Mouse (Mus musculus) forebrain, postnatal 0 days (tissue): ENCODE results near the gene Rad23a. TPM values are rescaled to one million over a fixed set of nuclear protein-coding genes. Genes with fewer than 3 reads are reported as not detected.

ENCODE experiments used
- ATAC-seq: fragments of 200-750 bp; cut with Nextera tagmentation; 2 replicates; pipeline ENCODE4 v1.8.0; 2017; ENCODE audit warnings: mild to moderate bottlenecking, moderate library complexity
- DNase-seq: peaks from one replicate; pipeline ENCODE4 v3.0.0-alpha.2; 2015
- H3K27ac ChIP-seq: fragments of 300-500 bp; sonication (generic); 2 replicates; pipeline ENCODE4 v1.5.1; 2014; ENCODE audit warnings: low read depth, mild to moderate bottlenecking, antibody characterized with exemption, low read length, moderate library complexity, mixed read lengths
- H3K27me3 ChIP-seq: fragments of 300-500 bp; sonication (generic); 2 replicates; pipeline ENCODE4 v1.6.1; 2014; ENCODE audit warnings: mild to moderate bottlenecking, low read length, mixed read lengths; ENCODE audit not compliant: insufficient read depth
- H3K36me3 ChIP-seq: fragments of 300-500 bp; sonication (generic); 2 replicates; pipeline ENCODE4 v1.6.1; 2014; ENCODE audit warnings: mild to moderate bottlenecking, moderate library complexity; ENCODE audit not compliant: insufficient read depth
- H3K4me1 ChIP-seq: fragments of 300-500 bp; sonication (generic); 2 replicates; pipeline ENCODE4 v1.6.1; 2014; ENCODE audit warnings: antibody characterized with exemption; ENCODE audit not compliant: insufficient read depth
- H3K4me2 ChIP-seq: fragments of 300-500 bp; sonication (generic); 2 replicates; pipeline ENCODE4 v1.6.1; 2014; ENCODE audit warnings: low read depth, mild to moderate bottlenecking, moderate library complexity
- H3K4me3 ChIP-seq: fragments of 300-500 bp; sonication (generic); 2 replicates; pipeline ENCODE4 v1.5.1; 2014; ENCODE audit warnings: low read depth, low read length, mixed read lengths
- H3K9ac ChIP-seq: fragments of 300-500 bp; sonication (generic); 2 replicates; pipeline ENCODE4 v1.6.1; 2014; ENCODE audit warnings: mild to moderate bottlenecking
- H3K9me3 ChIP-seq: fragments of 300-500 bp; sonication (generic); 2 replicates; pipeline ENCODE4 v1.6.1; 2016; ENCODE audit warnings: low read length
- CTCF ChIP-seq: sonication (generic); IDR thresholded peaks from 2 replicates; pipeline ENCODE4 v1.5.1; 2016; ENCODE audit warnings: antibody characterized with exemption, control low read depth, low read depth
- WGBS: fragments of 180-500 bp; shearing (Covaris S2); extraction: QIAGEN DNeasy Blood & Tissue Kit; methylation state at CpG from one replicate; pipeline ENCODE4 v1.1.7; 2014; 5-methylcytosine and 5-hydroxymethylcytosine counted together
- polyA plus RNA-seq: library from polyadenylated mRNA; unstranded; fragments of >200 nt; fragmentation: Nextera tagmentation; extraction: Ambion mirVana; gene quantifications from 2 replicates; pipeline ENCODE4 v1.2.1, GENCODE M21; 2015
- total RNA-seq: library from RNA; depleted of rRNA; stranded (reverse); fragments of >200 nt; gene quantifications from 2 replicates; pipeline ENCODE4 v1.2.3, GENCODE M21; 2014

Gene Rad23a
- total and polyA plus RNA-seq, 2 experiments from 2014 or later: 55.3 to 77.4 TPM

GRCm38 (mm10) chr8:84811303-84811702 is 29.2 kb downstream of the Rad23a start:
- 12% methylated on average over 10 of the region's 10 CpGs for WGBS

GRCm38 (mm10) chr8:84810896-84811295 is 29.6 kb downstream of the Rad23a start:
- no peaks in the 10 kb centered on the region for H3K9me3 ChIP-seq
- TF ChIP-seq CTCF: peak; percentile 85
- peaks cover 14% of the 10 kb centered on the region for H3K4me1 ChIP-seq

More at GRCm38 (mm10) chr8:84811303-84811702, 29.2 kb downstream of the Rad23a start:
- H3K27ac ChIP-seq: peak overlapping the region; percentile 79
- H3K4me2 ChIP-seq: peak overlapping the region; percentile 51
- H3K4me3 ChIP-seq: peak overlapping the region; percentile 33
- peak overlapping the region; percentile 47 for H3K9ac ChIP-seq
- H3K27me3 ChIP-seq: no peaks in the 10 kb centered on the region
- ATAC-seq (no peak), DNase-seq (no peak)
- no peak for TF ChIP-seq CTCF
- peaks cover 14% of the 10 kb centered on the region for H3K4me1 ChIP-seq
- H3K9me3 ChIP-seq: no peaks in the 10 kb centered on the region
- H3K36me3 ChIP-seq: no peaks in the 10 kb centered on the region

GRCm38 (mm10) chr8:84809941-84810280 is 30.6 kb downstream of the Rad23a start:
- Histone ChIP-seq H3K4me1 (peaks cover 9% of the 10 kb centered on the region), H3K36me3 (no peaks in the 10 kb centered on the region), H3K27ac (no peak overlapping the region), H3K9me3 (no peaks in the 10 kb centered on the region), H3K27me3 (no peaks in the 10 kb centered on the region), H3K4me3 (no peak overlapping the region), H3K4me2 (no peak overlapping the region), H3K9ac (no peak overlapping the region)
- DNase-seq (no peak), ATAC-seq (no peak)
- 65% methylated on average over 5 of the region's 5 CpGs for WGBS
- TF ChIP-seq CTCF: no peak

More at GRCm38 (mm10) chr8:84810896-84811295, 29.6 kb downstream of the Rad23a start:
- H3K27ac ChIP-seq: peak overlapping the region; percentile 79
- H3K4me3 ChIP-seq: peak overlapping the region; percentile 33
- peak; percentile 96 for DNase-seq
- no peaks in the 10 kb centered on the region for H3K27me3 ChIP-seq
- H3K4me2 ChIP-seq: peak overlapping the region; percentile 51
- no peaks in the 10 kb centered on the region for H3K36me3 ChIP-seq
- under 1% methylated on average over 32 of the region's 32 CpGs for WGBS
- peak; percentile 79 for ATAC-seq
- peak overlapping the region; percentile 47 for H3K9ac ChIP-seq

- 41% methylated on average over 12 of the region's 12 CpGs for WGBS
- Histone ChIP-seq H3K27ac (no peak overlapping the region), H3K36me3 (no peaks in the 10 kb centered on the region), H3K9ac (no peak overlapping the region), H3K4me1 (peaks cover 5% of the 10 kb centered on the region), H3K4me2 (no peak overlapping the region), H3K27me3 (no peaks in the 10 kb centered on the region), H3K4me3 (no peak overlapping the region), H3K9me3 (no peaks in the 10 kb centered on the region)
- DNase-seq (no peak), ATAC-seq (no peak)
- no peak for TF ChIP-seq CTCF
These were observed 31.1 kb downstream of the Rad23a start for GRCm38 (mm10) chr8:84809109-84809940.

GRCm38 (mm10) chr8:84806031-84806430 is 34.4 kb downstream of the Rad23a start:
- DNase-seq (no peak), ATAC-seq (no peak)
- 0 out of 2 replicates have a peak, but pooled peaks have one; percentile 17 for TF ChIP-seq CTCF
- Histone ChIP-seq H3K4me2 (no peak overlapping the region), H3K27ac (no peak overlapping the region), H3K4me3 (no peak overlapping the region), H3K27me3 (no peaks in the 10 kb centered on the region), H3K9me3 (no peaks in the 10 kb centered on the region), H3K4me1 (no peaks in the 10 kb centered on the region), H3K9ac (no peak overlapping the region), H3K36me3 (no peaks in the 10 kb centered on the region)
- 93% methylated on average over 5 of the region's 5 CpGs for WGBS

- H3K9me3 ChIP-seq: no peaks in the 10 kb centered on the region
- H3K4me2 ChIP-seq: peak within 1 kb of the TSS; percentile 80
- H3K9ac ChIP-seq: peak within 1 kb of the TSS; percentile 88
- peak within 1 kb of the TSS; percentile 93 for H3K27ac ChIP-seq
- TF ChIP-seq CTCF: no peak
- H3K27me3 ChIP-seq: no peaks in the 10 kb centered on the region
- H3K36me3 ChIP-seq: no peaks in the 10 kb centered on the region
- peak; percentile 32 for ATAC-seq
- whole genome bisulfite sequencing: under 1% methylated on average over 36 of the region's 125 CpGs
- DNase-seq: peak; percentile 69
- peak within 1 kb of the TSS; percentile 90 for H3K4me3 ChIP-seq
- peaks cover 24% of the 10 kb centered on the region for H3K4me1 ChIP-seq
These were observed 40.2 kb downstream of the Rad23a start, which contains the start of gene Nfix for GRCm38 (mm10) chr8:84799999-84800831. TSS of gene Nfix (minus strand) at chr8:84800344.
